Mouse (Mus musculus): Measurements from ENCODE around the gene Tbck. TPM values are rescaled to one million over a fixed set of nuclear protein-coding genes. Genes with fewer than 3 reads are reported as not detected.

Gene Tbck
- polyA plus RNA-seq, 1 experiment from 2014 or later = 8.0 TPM

DNA sequence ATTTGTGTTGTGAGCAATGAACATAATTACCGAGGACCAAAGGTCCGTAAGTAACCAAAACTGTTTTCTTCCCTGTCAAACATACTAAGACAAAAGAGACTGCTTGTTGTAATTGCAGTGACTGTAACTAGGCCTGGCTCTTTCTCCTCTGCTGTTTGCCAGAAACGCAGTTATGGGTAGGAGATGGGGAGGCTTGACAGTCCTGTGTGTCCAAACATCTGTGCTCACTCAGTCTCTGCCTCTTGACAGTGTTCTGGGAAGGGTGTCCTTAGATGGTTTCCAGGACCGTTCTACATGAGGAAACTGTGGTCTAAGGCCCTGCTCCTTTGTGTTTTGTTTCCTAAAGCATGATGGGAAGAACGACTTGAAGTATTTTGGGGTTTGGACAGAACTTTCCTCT lies 128.4 kb downstream of the Tbck start:
- Histone ChIP-seq H3K36me3 (0 out of 2 replicates have a peak, but pooled peaks cover 3% of the 10 kb centered on the region), H3K9ac (no peak overlapping the region), H3K4me2 (no peak overlapping the region), H3K4me3 (no peak overlapping the region), H3K27ac (no peak overlapping the region), H3K9me3 (replicated peaks) (no peaks in the 10 kb centered on the region), H3K4me1 (peaks cover 44% of the 10 kb centered on the region), H3K27me3 (replicated peaks) (no peaks in the 10 kb centered on the region)
- ATAC-seq = no peak
- WGBS (ENCODE audit: insufficient replicate concordance) = 60% methylated on average over 5 of the region's 5 CpGs

DNA sequence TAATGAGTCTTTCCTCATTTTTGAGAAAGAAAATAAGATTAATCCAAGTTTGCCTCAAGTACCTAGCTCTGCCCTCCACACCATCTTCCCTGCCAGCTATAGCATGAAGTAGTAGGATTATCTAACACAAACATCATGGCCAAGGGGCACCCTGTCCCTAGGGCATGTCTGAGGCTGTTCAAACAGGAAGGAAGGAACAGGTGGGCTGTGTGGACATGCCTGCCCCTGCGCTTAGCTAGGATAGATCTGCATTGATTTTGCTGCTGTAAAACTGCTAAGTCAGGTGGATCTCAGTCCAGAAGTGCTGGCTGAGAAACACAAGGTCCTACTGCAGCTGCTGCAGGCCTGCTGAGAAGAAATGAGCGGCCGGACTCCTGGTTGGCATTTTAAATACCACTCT lies 129.2 kb downstream of the Tbck start:
- Histone ChIP-seq H3K27ac (no peak overlapping the region), H3K4me3 (no peak overlapping the region), H3K4me2 (no peak overlapping the region), H3K36me3 (0 out of 2 replicates have a peak, but pooled peaks cover 3% of the 10 kb centered on the region), H3K9ac (no peak overlapping the region), H3K27me3 (replicated peaks) (no peaks in the 10 kb centered on the region), H3K4me1 (peaks cover 51% of the 10 kb centered on the region), H3K9me3 (replicated peaks) (no peaks in the 10 kb centered on the region)
- 70% methylated on average over 3 of the region's 3 CpGs for WGBS (ENCODE audit: insufficient replicate concordance)
- ATAC-seq = 0 out of 2 replicates have a peak, but pooled peaks have one; percentile 14

DNA sequence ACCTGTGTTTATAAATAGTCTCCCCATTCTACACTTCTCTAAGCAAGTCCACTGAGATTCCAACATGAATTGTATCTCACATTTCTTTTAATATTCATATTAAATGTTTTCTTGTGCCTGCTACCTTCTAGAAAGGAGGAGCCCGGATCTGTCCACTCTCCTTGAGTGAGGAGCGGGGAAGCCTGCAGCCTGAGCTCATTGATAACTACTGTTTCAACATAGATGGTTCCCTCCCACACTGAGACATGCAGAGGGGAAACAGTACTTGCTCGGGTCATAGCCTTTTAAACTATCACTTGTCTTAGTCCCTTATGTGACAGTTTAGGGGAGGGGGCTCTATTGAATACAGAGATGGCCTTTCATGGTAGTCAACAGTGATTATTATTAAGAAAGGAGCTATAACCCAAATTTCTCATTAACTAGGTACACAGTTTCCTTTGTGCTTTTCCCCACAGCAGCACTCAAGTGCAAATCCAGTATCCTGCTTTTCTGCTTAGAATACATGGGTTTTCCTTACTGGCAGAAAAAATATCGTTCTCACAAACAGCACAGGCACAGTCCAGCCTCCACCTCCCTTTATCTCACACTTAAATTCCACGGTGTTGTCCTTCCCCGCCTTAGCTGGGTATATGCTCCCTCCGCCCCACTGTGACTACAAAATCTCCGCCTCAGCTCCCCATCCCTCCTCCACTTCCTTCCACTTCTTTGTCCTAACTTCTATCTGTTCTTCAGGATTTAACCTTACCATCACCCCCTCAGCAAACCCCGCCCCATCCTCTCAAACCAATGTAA lies 130.0 kb downstream of the Tbck start:
- 40% methylated on average over 9 of the region's 9 CpGs for WGBS (ENCODE audit: insufficient replicate concordance)
- Histone ChIP-seq H3K36me3 (0 out of 2 replicates have a peak, but pooled peaks cover 3% of the 10 kb centered on the region), H3K27me3 (replicated peaks) (no peaks in the 10 kb centered on the region), H3K4me3 (no peak overlapping the region), H3K9me3 (replicated peaks) (no peaks in the 10 kb centered on the region), H3K4me1 (peaks cover 54% of the 10 kb centered on the region), H3K9ac (no peak overlapping the region), H3K4me2 (peak overlapping the region; percentile 10; the same call in 1 of the 2 replicates), H3K27ac (no peak overlapping the region)
- peak; percentile 67 for ATAC-seq

GRCm38 (mm10) chr3:132814791-132815496 lies 131.0 kb downstream of the Tbck start:
- Histone ChIP-seq H3K4me1 (peaks cover 57% of the 10 kb centered on the region), H3K27me3 (replicated peaks) (no peaks in the 10 kb centered on the region), H3K27ac (peak overlapping the region; percentile 36; the same call in 1 of the 2 replicates), H3K4me3 (no peak overlapping the region), H3K9ac (no peak overlapping the region), H3K9me3 (replicated peaks) (no peaks in the 10 kb centered on the region), H3K36me3 (no peaks in the 10 kb centered on the region), H3K4me2 (no peak overlapping the region)
- ATAC-seq = peak; percentile 61
- whole genome bisulfite sequencing (ENCODE audit: insufficient replicate concordance) = 63% methylated on average over 10 of the region's 10 CpGs

DNA sequence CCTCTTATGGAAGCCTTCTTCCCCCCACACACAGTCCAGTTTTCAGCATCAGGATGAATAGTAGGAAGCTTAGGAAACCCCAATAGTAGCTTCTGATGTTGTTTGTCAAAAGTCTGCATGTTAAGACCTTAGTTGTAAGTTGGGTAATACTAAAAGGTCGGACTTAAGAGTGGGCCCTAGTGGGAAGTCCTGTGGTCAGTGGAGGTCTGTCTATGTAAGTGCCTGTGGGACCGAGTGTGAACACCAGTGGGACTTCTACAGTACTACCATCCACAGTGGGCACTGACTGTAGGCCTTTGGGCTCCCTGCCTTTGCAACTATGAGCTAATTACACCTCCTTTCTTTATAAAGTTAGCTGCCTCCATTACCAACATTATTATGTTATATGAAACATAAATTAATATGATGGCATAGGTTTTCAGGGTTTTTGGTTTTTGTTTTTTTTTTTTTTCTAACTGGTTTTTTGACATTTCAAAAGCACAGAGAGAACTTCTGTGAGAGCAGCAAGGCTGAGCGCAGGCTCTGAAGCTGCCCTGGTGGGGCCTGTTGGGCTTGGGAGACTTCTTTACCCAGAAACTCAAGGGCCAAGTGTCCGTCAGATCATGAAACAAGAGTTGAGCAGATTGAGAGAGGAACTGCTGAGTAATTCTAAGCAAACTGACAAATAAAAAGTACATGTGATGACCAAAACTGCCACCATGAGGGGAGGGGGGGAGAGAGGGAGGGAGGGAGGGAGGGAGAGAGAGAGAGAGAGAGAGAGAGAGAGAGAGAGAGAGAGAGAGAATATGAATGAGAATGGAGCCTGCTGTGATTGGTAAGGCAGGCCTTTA lies 131.8 kb downstream of the Tbck start:
- 69% methylated on average over 4 of the region's 4 CpGs for WGBS (ENCODE audit: insufficient replicate concordance)
- H3K27ac ChIP-seq = no peak overlapping the region

DNA sequence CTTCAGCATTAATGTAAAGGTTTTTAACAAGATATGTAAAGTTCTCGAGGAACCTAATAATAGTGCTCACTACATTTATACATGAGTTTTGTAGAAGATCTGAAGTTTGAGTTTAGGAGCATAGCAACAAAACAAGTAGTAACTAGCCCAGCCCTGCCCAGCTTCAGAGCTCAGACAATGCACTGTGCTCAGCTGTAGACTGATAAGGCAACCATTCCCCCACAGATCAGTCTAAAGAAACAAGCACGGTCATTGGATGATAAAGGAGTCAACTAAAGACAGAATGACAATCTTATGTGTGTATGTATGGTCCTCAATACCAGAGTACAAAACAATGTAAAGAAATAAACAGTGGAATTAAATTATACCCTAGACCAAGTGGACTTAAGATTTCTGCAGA lies 135.5 kb downstream of the Tbck start:
- Histone ChIP-seq H3K27me3 (replicated peaks) (no peaks in the 10 kb centered on the region), H3K36me3 (no peaks in the 10 kb centered on the region), H3K4me2 (no peak overlapping the region), H3K4me3 (no peak overlapping the region), H3K9me3 (replicated peaks) (no peaks in the 10 kb centered on the region), H3K9ac (no peak overlapping the region), H3K27ac (no peak overlapping the region), H3K4me1 (peaks cover 34% of the 10 kb centered on the region)
- peak; percentile 89 for ATAC-seq
- WGBS (ENCODE audit: insufficient replicate concordance) = 14% methylated on average over 2 of the region's 2 CpGs

More for the DNA sequence above, 131.8 kb downstream of the Tbck start:
- ATAC-seq = no peak
- Histone ChIP-seq H3K36me3 (no peaks in the 10 kb centered on the region), H3K9ac (no peak overlapping the region), H3K4me3 (no peak overlapping the region), H3K4me1 (peaks cover 57% of the 10 kb centered on the region), H3K9me3 (replicated peaks) (no peaks in the 10 kb centered on the region), H3K27me3 (replicated peaks) (no peaks in the 10 kb centered on the region), H3K4me2 (no peak overlapping the region)

GRCm38 (mm10) chr3:132831179-132831873 lies 147.4 kb downstream of the Tbck start:
- H3K4me2 ChIP-seq = no peak overlapping the region
- H3K9me3 ChIP-seq (replicated peaks) = no peaks in the 10 kb centered on the region
- no peak overlapping the region for H3K27ac ChIP-seq
- peaks cover 10% of the 10 kb centered on the region; the same call in 1 of the 2 replicates for H3K36me3 ChIP-seq
- no peak for ATAC-seq
- no peak overlapping the region for H3K9ac ChIP-seq
- 81% methylated on average over 16 of the region's 16 CpGs for WGBS (ENCODE audit: insufficient replicate concordance)
- no peaks in the 10 kb centered on the region; the same call in 1 of the 2 replicates for H3K4me1 ChIP-seq
- H3K27me3 ChIP-seq (replicated peaks) = no peaks in the 10 kb centered on the region
- no peak overlapping the region for H3K4me3 ChIP-seq

DNA sequence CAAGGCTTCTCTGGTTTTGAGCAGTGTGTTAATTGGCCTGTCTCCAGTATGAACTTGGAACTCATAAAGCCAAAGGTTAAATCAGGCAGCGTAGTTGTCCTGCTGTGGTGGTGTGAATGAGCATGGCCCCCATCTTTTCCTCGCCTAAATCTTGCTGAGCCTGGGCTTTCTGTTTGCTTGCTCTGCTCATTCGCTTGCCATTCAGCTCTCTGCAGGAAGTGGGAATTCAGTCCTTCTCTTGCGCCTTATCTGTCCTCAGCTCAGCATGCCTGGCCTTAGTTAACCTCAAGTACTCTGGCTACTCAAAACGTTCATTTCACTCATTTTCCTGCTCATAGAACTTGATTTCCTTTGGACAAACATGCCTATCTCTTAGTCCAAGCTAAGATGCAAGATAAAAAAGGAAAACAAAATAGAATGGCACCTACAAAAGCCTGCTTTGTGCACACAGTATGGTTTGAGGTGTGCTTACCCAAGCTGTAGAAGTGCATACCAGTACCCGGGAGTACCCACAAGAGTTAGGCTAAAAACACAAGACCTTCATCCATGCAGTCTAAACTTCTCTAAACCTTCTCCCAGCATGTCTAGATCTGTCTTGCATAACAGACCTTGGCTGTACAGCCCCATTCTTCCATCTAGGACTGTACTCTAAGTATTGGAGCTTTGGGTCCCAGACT lies 151.3 kb downstream of the Tbck start:
- H3K36me3 ChIP-seq = peaks cover 17% of the 10 kb centered on the region
- ATAC-seq = no peak
- H3K9me3 ChIP-seq (replicated peaks) = no peaks in the 10 kb centered on the region
- no peaks in the 10 kb centered on the region for H3K27me3 ChIP-seq (replicated peaks)
- 59% methylated on average over 6 of the region's 6 CpGs for WGBS (ENCODE audit: insufficient replicate concordance)
- no peak overlapping the region for H3K27ac ChIP-seq
- H3K4me3 ChIP-seq = no peak overlapping the region
- no peak overlapping the region for H3K9ac ChIP-seq
- H3K4me2 ChIP-seq = no peak overlapping the region
- H3K4me1 ChIP-seq = no peaks in the 10 kb centered on the region; the same call in 1 of the 2 replicates

GRCm38 (mm10) chr3:132837134-132837533 lies 153.2 kb downstream of the Tbck start:
- Histone ChIP-seq H3K4me3 (no peak overlapping the region), H3K27ac (no peak overlapping the region), H3K27me3 (replicated peaks) (no peaks in the 10 kb centered on the region), H3K9ac (no peak overlapping the region), H3K36me3 (peaks cover 18% of the 10 kb centered on the region), H3K4me1 (no peaks in the 10 kb centered on the region; the same call in 1 of the 2 replicates), H3K4me2 (no peak overlapping the region), H3K9me3 (replicated peaks) (no peaks in the 10 kb centered on the region)
- 85% methylated on average over 4 of the region's 4 CpGs for WGBS (ENCODE audit: insufficient replicate concordance)
- no peak for ATAC-seq

DNA sequence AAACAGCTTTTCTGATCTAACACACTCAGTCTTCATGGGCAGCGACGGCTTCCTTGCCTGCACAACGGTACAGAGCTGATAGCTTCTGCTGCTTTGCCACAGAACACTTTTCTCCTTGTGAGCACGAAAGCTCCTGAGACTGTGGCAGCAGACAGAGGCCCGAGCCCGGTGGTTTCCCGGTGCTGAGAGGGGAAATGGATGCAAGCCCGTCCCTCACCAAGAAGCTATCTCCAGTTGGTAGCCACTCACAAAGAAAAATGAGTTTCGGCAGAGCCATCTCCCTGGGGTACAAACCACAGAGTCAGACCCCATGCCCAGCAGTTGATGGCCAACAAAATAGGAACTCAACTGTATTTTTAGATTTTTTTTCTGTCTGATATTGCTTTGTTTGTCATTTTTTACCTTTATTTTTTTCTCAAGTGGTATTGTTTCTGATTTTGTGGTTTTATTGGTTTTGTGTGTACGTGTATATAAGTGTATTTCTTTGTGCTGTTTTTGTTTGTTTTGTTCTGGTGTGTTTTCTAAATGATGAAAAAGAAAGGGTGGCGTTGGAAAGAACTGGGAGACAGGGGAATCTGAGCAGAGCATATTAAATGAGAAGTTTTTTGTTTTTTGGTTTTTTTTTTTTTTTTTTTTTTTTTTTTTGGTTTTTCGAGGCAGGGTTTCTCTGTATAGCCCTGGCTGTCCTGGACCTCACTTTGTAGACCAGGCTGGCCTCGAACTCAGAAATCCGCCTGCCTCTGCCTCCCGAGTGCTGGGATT lies 154.9 kb downstream of the Tbck start:
- no peak overlapping the region for H3K4me2 ChIP-seq
- H3K4me3 ChIP-seq = no peak overlapping the region
- no peak overlapping the region for H3K9ac ChIP-seq
- no peaks in the 10 kb centered on the region for H3K27me3 ChIP-seq (replicated peaks)
- no peaks in the 10 kb centered on the region; the same call in 1 of the 2 replicates for H3K4me1 ChIP-seq
- H3K27ac ChIP-seq = no peak overlapping the region
- H3K9me3 ChIP-seq (replicated peaks) = no peaks in the 10 kb centered on the region
- 82% methylated on average over 14 of the region's 15 CpGs for WGBS (ENCODE audit: insufficient replicate concordance)
- no peak for ATAC-seq
- H3K36me3 ChIP-seq = peaks cover 18% of the 10 kb centered on the region
